Mouse (Mus musculus) kidney, embryonic 16.5 days (tissue): ENCODE measurements around the gene Nectin1. TPM values are rescaled to one million over a fixed set of nuclear protein-coding genes. Genes with fewer than 3 reads are reported as not detected.

Experiments used
- ATAC-seq: fragments of 200-750 bp; cut with Nextera tagmentation; 2 replicates; pipeline ENCODE4 v1.8.0; 2017; ENCODE audit warnings: moderate TSS enrichment; ENCODE audit not compliant: low FRiP score, low TSS enrichment
- H3K27ac ChIP-seq: fragments of 300-500 bp; sonication (generic); 2 replicates; pipeline ENCODE4 v1.5.1; 2014; ENCODE audit warnings: low read length
- H3K27me3 ChIP-seq: fragments of 300-500 bp; sonication (generic); 2 replicates; pipeline ENCODE4 v1.6.1; 2014; ENCODE audit warnings: low read length, control low read depth, mixed read lengths; ENCODE audit not compliant: insufficient read depth
- H3K36me3 ChIP-seq: fragments of 300-500 bp; sonication (generic); 2 replicates; pipeline ENCODE4 v1.6.1; 2014; ENCODE audit warnings: low read length, control low read depth, mixed read lengths; ENCODE audit not compliant: insufficient read depth
- H3K4me1 ChIP-seq: fragments of 300-500 bp; sonication (generic); 2 replicates; pipeline ENCODE4 v1.6.1; 2014; ENCODE audit warnings: low read length, control low read depth, mixed read lengths; ENCODE audit not compliant: insufficient read depth
- H3K4me2 ChIP-seq: fragments of 300-500 bp; sonication (generic); replicated peaks from 2 replicates; pipeline ENCODE4 v1.6.1; 2014; ENCODE audit warnings: low read depth, low read length
- H3K4me3 ChIP-seq: fragments of 300-500 bp; sonication (generic); 2 replicates; pipeline ENCODE4 v1.5.1; 2014; ENCODE audit warnings: mild to moderate bottlenecking, low read length
- H3K9ac ChIP-seq: fragments of 300-500 bp; sonication (generic); replicated peaks from 2 replicates; pipeline ENCODE4 v1.6.1; 2014; ENCODE audit warnings: low read length
- H3K9me3 ChIP-seq: fragments of 300-500 bp; sonication (generic); 2 replicates; pipeline ENCODE4 v1.6.1; 2016; ENCODE audit warnings: low read length, control low read depth
- WGBS: fragments of 180-500 bp; shearing (Covaris S2); extraction: QIAGEN DNeasy Blood & Tissue Kit; methylation state at CpG from one replicate; pipeline ENCODE4 v1.1.7; 2014; 5-methylcytosine and 5-hydroxymethylcytosine counted together
- polyA plus RNA-seq: library from polyadenylated mRNA; unstranded; fragments of >200 nt; fragmentation: Nextera tagmentation; extraction: Ambion mirVana; gene quantifications from 2 replicates; pipeline ENCODE4 v1.2.1, GENCODE M21; 2015

The Nectin1 gene
- 4.3 and 4.7 TPM in 2 replicates for polyA plus RNA-seq

DNA sequence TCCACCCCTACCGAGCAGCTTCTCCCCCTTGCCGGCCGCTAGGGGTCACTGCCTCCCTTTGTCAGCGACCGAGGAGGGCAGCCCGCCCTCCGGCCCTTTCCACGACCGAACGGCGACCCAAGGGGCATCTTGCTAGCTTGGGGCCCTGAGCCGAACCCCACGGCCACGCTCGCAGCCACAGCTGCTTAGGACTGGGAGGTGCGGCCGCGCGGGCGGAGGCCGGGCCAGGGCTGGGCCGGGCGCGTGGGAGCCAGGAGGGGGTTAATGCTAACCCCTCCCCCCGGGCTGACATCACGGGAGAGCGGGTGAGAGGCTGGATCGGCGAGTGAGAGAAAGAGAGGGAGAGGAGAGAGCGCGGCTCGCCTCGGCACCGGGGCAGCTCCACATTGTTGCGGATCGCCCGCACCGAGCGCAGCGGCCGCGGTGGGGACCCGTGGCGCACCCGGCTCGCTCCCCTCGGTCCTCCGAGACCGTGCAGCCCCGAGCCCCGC lies at the start of gene Nectin1:
Nectin1 (plus strand) TSS at position 338 of the 491 bp plus-strand sequence.
- Histone ChIP-seq H3K36me3 (no peaks in the 10 kb centered on the region), H3K27ac (peak within 1 kb of the TSS; percentile 92), H3K4me1 (peaks cover 34% of the 10 kb centered on the region), H3K4me2 (peak within 1 kb of the TSS; percentile 97), H3K27me3 (peaks cover 26% of the 10 kb centered on the region), H3K9ac (peak within 1 kb of the TSS; percentile 86), H3K4me3 (peak within 1 kb of the TSS; percentile 79), H3K9me3 (no peaks in the 10 kb centered on the region)
- ATAC-seq, result peak; percentile 92
- WGBS, result 0% methylated on average over 49 of the region's 51 CpGs

DNA sequence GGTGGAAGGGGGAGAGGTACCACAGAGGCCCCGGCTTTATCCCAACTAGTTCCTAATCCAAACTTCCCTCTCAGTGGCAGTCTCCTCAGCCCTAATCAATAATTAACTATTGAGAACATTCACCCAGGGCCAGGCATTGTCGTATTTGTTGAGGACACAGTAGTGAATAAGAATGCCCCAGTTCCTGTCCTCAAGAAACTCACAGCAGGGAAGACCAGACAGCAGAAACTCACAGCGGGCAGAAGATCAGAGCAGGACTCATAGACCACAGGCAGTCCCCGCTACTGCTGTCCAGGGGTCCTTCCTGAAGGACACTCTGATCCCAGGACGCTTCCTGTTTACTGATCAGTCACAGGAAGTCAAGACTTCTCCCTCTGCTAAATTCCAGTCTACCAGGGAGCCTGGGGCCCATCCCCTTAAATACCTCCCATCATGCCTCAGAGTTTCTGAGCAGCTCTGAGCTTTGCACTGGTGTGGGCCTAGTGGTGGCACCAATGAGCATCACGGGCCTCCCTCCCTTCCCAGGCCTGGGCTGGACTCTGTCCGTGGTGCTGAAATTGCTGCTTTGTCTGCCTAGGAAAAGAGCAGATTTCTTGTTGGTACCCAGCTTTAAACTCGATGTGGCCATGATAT lies 45.6 kb upstream of the Nectin1 start:
- H3K27ac ChIP-seq, result no peak overlapping the region
- 13% methylated on average over 8 of the region's 8 CpGs for WGBS
- no peaks in the 10 kb centered on the region for H3K27me3 ChIP-seq
- no peaks in the 10 kb centered on the region for H3K36me3 ChIP-seq
- no peaks in the 10 kb centered on the region for H3K4me1 ChIP-seq
- ATAC-seq, result peak; percentile 80; the same call in 1 of the 2 replicates
- no peak overlapping the region for H3K4me3 ChIP-seq
- no peak overlapping the region for H3K4me2 ChIP-seq
- no peak overlapping the region for H3K9ac ChIP-seq
- H3K9me3 ChIP-seq, result no peaks in the 10 kb centered on the region

DNA sequence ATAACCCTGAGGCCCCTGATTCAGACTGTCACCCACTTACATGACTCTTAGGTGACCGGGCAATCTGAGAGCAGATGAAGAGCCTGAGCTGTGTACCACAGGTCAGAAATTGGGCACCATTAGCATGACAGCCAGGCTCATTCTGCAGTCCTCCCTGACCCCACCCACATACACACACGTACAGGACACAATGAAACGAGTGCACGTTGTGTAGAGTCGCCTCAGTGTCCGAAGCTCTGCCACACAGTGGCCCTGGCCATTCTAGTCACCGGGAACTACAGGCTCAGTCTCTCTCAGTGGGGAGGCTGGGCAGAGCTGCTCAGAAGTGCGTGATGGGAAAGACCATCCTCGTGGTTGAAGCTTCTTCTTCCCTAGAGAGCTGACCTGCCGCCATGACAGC lies 44.9 kb upstream of the Nectin1 start:
- no peak overlapping the region for H3K4me3 ChIP-seq
- no peak overlapping the region for H3K27ac ChIP-seq
- H3K4me2 ChIP-seq, result no peak overlapping the region
- no peaks in the 10 kb centered on the region for H3K27me3 ChIP-seq
- 85% methylated on average over 10 of the region's 10 CpGs for WGBS
- no peaks in the 10 kb centered on the region for H3K4me1 ChIP-seq
- no peak overlapping the region for H3K9ac ChIP-seq
- no peaks in the 10 kb centered on the region for H3K36me3 ChIP-seq
- no peaks in the 10 kb centered on the region for H3K9me3 ChIP-seq
- ATAC-seq, result no peak

DNA sequence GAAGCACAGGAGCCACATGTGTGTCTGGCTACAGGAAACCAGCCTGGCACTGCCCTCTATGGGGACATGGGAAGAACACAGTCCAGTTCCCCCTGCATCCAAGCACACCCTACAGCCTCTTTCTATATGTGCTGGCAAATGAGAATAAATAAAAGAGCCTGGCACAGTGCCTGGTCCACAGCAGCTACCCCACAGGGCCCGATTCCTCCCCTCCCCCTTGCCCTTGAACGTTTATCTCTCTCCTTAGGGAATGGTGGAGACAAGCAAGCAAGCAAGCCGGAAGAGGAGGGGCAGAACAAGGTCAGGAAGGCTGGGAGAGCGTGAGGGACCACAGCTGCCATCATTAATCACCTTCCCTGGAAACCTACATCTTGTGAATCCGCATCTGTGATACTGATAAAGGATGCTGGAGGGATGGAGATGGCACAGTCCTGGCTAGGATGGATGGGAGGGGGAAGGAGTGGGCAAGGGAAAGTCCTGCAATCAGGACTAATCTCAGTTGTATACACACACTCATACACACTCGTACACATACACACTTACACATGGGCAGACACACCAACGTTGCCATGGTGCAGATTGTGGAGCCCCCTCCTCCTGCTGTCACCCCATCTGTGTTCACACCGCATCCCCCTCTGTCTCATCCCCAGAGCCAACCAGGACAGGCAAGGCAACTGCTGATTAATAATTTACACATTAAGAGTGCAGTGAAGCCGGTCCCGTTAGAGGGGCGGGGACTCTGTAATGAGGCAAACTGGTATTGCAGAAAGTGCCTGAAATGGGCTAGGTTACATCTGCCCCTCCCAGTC lies 44.2 kb upstream of the Nectin1 start:
- no peaks in the 10 kb centered on the region for H3K9me3 ChIP-seq
- no peak overlapping the region for H3K4me3 ChIP-seq
- H3K27me3 ChIP-seq, result no peaks in the 10 kb centered on the region
- no peaks in the 10 kb centered on the region for H3K36me3 ChIP-seq
- no peak overlapping the region for H3K9ac ChIP-seq
- no peak for ATAC-seq
- no peak overlapping the region for H3K27ac ChIP-seq
- no peaks in the 10 kb centered on the region for H3K4me1 ChIP-seq
- no peak overlapping the region for H3K4me2 ChIP-seq
- 52% methylated on average over 11 of the region's 11 CpGs for WGBS

- 66% methylated on average over 3 of the region's 3 CpGs for WGBS
- no peak overlapping the region for H3K27ac ChIP-seq
- H3K4me3 ChIP-seq, result no peak overlapping the region
- ATAC-seq, result no peak
- no peaks in the 10 kb centered on the region for H3K4me1 ChIP-seq
- H3K9ac ChIP-seq, result no peak overlapping the region
- H3K27me3 ChIP-seq, result no peaks in the 10 kb centered on the region
- no peaks in the 10 kb centered on the region for H3K36me3 ChIP-seq
- no peaks in the 10 kb centered on the region for H3K9me3 ChIP-seq
- no peak overlapping the region for H3K4me2 ChIP-seq
These were observed 43.6 kb upstream of the Nectin1 start for GRCm38 (mm10) chr9:43700226-43700579.

DNA sequence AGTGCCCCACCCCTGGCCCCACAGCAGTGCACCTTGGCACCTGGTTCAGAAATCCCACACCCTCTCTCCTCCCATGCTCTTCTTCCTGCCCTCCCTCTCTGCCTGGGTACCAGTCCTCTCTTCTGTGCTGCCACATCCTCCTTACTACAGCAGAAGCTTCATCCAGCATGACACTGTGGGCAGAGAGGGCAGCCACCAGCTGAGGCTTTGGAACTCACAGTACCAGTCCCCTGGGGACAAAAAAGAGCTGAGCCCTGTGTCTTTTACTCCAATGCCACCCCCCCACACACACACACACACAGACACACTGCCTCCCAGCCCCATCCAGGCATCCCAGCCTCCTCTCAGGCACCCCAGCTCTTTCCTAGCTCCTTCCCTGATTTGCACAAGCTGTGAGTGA lies 42.0 kb upstream of the Nectin1 start:
- H3K9me3 ChIP-seq, result no peaks in the 10 kb centered on the region
- H3K9ac ChIP-seq, result no peak overlapping the region
- H3K4me3 ChIP-seq, result no peak overlapping the region
- H3K27me3 ChIP-seq, result no peaks in the 10 kb centered on the region
- no peak for ATAC-seq
- H3K27ac ChIP-seq, result no peak overlapping the region
- H3K36me3 ChIP-seq, result no peaks in the 10 kb centered on the region
- H3K4me1 ChIP-seq, result no peaks in the 10 kb centered on the region
- H3K4me2 ChIP-seq, result no peak overlapping the region

GRCm38 (mm10) chr9:43707571-43707970 lies 36.2 kb upstream of the Nectin1 start:
- Histone ChIP-seq H3K4me2 (no peak overlapping the region), H3K4me3 (no peak overlapping the region), H3K9ac (no peak overlapping the region), H3K27me3 (no peaks in the 10 kb centered on the region), H3K27ac (no peak overlapping the region), H3K36me3 (no peaks in the 10 kb centered on the region), H3K4me1 (no peaks in the 10 kb centered on the region), H3K9me3 (no peaks in the 10 kb centered on the region)
- ATAC-seq, result no peak
- 76% methylated on average over 4 of the region's 4 CpGs for WGBS

GRCm38 (mm10) chr9:43708715-43709114 lies 35.1 kb upstream of the Nectin1 start:
- Histone ChIP-seq H3K4me2 (no peak overlapping the region), H3K36me3 (no peaks in the 10 kb centered on the region), H3K9me3 (no peaks in the 10 kb centered on the region), H3K4me1 (no peaks in the 10 kb centered on the region), H3K9ac (no peak overlapping the region), H3K27ac (no peak overlapping the region), H3K4me3 (no peak overlapping the region), H3K27me3 (no peaks in the 10 kb centered on the region)
- 81% methylated on average over 2 of the region's 2 CpGs for WGBS
- ATAC-seq, result no peak

- 57% methylated on average over 3 of the region's 3 CpGs for WGBS
- H3K4me1 ChIP-seq, result no peaks in the 10 kb centered on the region
- no peak overlapping the region for H3K27ac ChIP-seq
- H3K4me3 ChIP-seq, result no peak overlapping the region
- H3K9ac ChIP-seq, result no peak overlapping the region
- no peaks in the 10 kb centered on the region for H3K9me3 ChIP-seq
- no peak; the same call in 1 of the 2 replicates for ATAC-seq
- H3K27me3 ChIP-seq, result no peaks in the 10 kb centered on the region
- no peak overlapping the region for H3K4me2 ChIP-seq
- H3K36me3 ChIP-seq, result no peaks in the 10 kb centered on the region
These were observed 30.4 kb upstream of the Nectin1 start for GRCm38 (mm10) chr9:43713432-43713831.

- H3K4me1 ChIP-seq, result no peaks in the 10 kb centered on the region
- H3K4me2 ChIP-seq, result no peak overlapping the region
- H3K4me3 ChIP-seq, result no peak overlapping the region
- H3K27me3 ChIP-seq, result peaks cover 3% of the 10 kb centered on the region; the same call in 1 of the 2 replicates
- H3K9me3 ChIP-seq, result no peaks in the 10 kb centered on the region
- H3K27ac ChIP-seq, result no peak overlapping the region
- no peak overlapping the region for H3K9ac ChIP-seq
- no peak for ATAC-seq
- H3K36me3 ChIP-seq, result no peaks in the 10 kb centered on the region
- 57% methylated on average over 4 of the region's 4 CpGs for WGBS
These were observed 24.4 kb upstream of the Nectin1 start for GRCm38 (mm10) chr9:43719407-43719839.
